Mouse (Mus musculus): Measurements from ENCODE around the gene Samd4b.

The Samd4b gene

GRCm38 (mm10) chr7:28351676-28352191 is 246.2 kb downstream of the Samd4b start:
- DNase-seq, result no peak

GRCm38 (mm10) chr7:28350155-28350883 is 247.6 kb downstream of the Samd4b start, which contains the start of gene Rps16:
TSS of gene Rps16 (plus strand) at chr7:28350652.
- DNase-seq, result peak; percentile 97

Data from cerebellum, adult 8-10 months (tissue).